Mouse (Mus musculus) thymus, postnatal 25 days (tissue): ENCODE results near the gene Nktr.
A peak's percentile ranks its signal among the peaks of the same experiment; 100 is the strongest.

Experiments used
- DNase-seq: peaks from one replicate; pipeline ENCODE4 v3.0.0; 2022

Gene Nktr

GRCm38 (mm10) chr9:121762248-121762647 lies 43.3 kb downstream of the Nktr start:
- DNase-seq: no peak

- DNase-seq: no peak
Measured at GRCm38 (mm10) chr9:121762761-121763160, 43.8 kb downstream of the Nktr start.

GRCm38 (mm10) chr9:121763716-121764115 lies 44.7 kb downstream of the Nktr start:
- DNase-seq: no peak

GRCm38 (mm10) chr9:121765166-121765855 lies 46.3 kb downstream of the Nktr start:
- DNase-seq: no peak

- DNase-seq: no peak
Measured at GRCm38 (mm10) chr9:121772412-121772811, 53.4 kb downstream of the Nktr start.

- no peak for DNase-seq
Measured at GRCm38 (mm10) chr9:121775951-121776350, 57.0 kb downstream of the Nktr start.

- DNase-seq: no peak
Measured at GRCm38 (mm10) chr9:121776511-121776910, 57.5 kb downstream of the Nktr start.

GRCm38 (mm10) chr9:121777484-121778065 lies 58.6 kb downstream of the Nktr start, which contains the start of gene Klhl40:
Gene Klhl40, plus strand, starts transcription at chr9:121777607.
- DNase-seq: no peak

- DNase-seq: no peak
Measured at GRCm38 (mm10) chr9:121778066-121778624, 59.2 kb downstream of the Nktr start.

- DNase-seq: no peak
Measured at GRCm38 (mm10) chr9:121784801-121785200, 65.8 kb downstream of the Nktr start.

- no peak for DNase-seq
Measured at GRCm38 (mm10) chr9:121785261-121785660, 66.3 kb downstream of the Nktr start.

GRCm38 (mm10) chr9:121786359-121786758 lies 67.4 kb downstream of the Nktr start:
- DNase-seq: no peak

- DNase-seq: peak; percentile 16
Measured at GRCm38 (mm10) chr9:121791206-121791605, 72.2 kb downstream of the Nktr start.

- DNase-seq: no peak
Measured at GRCm38 (mm10) chr9:121791757-121792521, 73.0 kb downstream of the Nktr start, which contains the start of gene Hhatl. Gene Hhatl, minus strand, starts transcription at chr9:121792507.

GRCm38 (mm10) chr9:121794972-121795539 lies 76.1 kb downstream of the Nktr start:
- DNase-seq: no peak

GRCm38 (mm10) chr9:121797722-121798121 lies 78.8 kb downstream of the Nktr start:
- no peak for DNase-seq

GRCm38 (mm10) chr9:121798887-121799520 lies 80.0 kb downstream of the Nktr start:
- DNase-seq: no peak

- no peak for DNase-seq
Measured at GRCm38 (mm10) chr9:121802747-121803146, 83.8 kb downstream of the Nktr start.
